Mouse (Mus musculus): ENCODE results near the gene Spdye4b. TPM values are rescaled to one million over a fixed set of nuclear protein-coding genes. Genes with fewer than 3 reads are reported as not detected.

Spdye4b gene
- not detected for total RNA-seq (2023)

DNA sequence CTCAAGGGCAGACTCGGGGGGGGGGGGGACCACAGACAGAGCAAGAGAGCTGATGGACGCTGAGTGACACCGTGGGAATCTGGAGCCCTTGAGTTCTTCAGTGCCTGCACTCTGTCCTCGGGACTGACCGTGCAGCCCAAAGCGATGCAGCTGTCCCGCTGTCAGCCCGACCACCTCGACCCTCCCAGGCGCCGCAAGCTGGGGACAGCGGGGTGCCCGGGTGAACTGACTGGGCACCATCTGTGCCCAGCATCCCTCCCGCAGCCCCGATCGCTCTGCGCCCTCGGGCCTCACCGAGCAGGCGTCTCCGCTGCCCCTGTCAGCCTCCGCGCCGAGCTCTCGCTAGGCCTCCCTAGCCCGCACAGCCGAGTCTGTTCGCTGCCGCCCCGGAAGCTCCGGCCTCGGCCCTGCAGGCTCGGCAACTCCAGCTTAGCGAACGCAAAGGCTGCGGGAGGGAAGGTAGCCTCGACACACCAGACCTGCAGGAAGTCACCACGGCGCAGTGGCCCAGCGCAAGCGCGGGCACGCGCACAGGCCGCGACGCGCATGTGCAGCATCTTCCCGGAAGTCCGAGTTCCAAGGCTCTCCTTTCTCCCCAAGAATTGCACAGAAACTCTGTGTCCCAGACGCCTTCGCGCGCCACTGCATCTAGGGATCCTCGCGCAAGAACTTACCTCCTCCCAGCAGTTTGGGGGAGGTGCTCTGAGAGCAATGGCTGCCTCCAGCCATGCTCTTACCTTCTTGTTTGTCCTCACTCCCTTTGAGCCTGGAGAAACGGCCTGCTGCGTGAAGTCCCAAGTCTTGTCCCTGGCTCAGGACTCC is at the start of gene Spdye4b, which contains the start of gene Rbak:
Gene Spdye4b, plus strand, starts transcription at position 763 of the 822 bp plus-strand sequence.
Gene Rbak, minus strand, starts transcription at position 521 of the 822 bp plus-strand sequence.

DNA sequence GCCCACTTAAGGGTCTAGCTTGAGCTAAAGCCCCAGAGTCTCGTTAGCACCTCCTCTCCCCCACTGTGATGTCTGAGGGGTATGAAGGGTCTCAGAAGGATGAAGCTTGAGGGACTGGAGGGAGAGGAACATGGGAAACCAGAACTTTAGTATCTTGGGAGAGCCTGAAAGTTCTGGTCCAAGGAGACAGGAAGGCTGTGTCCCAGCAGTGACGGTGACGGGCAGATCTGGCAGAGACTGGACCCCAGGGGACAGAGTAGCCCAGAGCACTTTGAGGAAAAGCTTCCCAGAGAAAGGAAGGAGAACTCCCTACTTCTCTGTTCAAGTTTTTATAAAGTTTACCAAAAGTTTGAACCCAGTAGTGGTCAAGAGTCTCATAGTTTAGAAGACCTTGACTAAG is 33.3 kb upstream of the Spdye4b start, which contains the start of gene Olfr718-ps1:
Gene Olfr718-ps1, minus strand, starts transcription at position 101 of the 400 bp plus-strand sequence.

DNA sequence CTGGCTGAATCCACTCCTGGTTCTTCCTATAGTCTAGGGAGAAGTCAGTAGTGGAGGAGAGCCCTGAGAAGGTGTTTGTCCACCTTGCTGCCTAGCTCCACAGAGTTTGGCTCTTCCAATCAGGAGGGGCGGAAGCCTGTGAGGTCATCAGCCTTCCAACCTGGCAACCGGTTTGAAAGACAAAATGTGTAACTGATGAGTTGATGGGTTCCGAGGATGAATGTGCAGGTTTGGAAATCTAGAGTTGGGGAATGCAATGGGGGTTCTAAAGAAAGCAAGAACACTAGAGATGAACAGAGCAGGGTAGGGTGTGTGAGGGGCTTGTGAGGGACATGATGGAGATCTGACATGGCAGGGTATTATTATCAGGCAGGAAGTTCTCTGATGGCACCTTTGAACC is 46.0 kb downstream of the Spdye4b start, which contains the start of gene Spdye4a:
Gene Spdye4a, minus strand, starts transcription at position 101 of the 400 bp plus-strand sequence.

DNA sequence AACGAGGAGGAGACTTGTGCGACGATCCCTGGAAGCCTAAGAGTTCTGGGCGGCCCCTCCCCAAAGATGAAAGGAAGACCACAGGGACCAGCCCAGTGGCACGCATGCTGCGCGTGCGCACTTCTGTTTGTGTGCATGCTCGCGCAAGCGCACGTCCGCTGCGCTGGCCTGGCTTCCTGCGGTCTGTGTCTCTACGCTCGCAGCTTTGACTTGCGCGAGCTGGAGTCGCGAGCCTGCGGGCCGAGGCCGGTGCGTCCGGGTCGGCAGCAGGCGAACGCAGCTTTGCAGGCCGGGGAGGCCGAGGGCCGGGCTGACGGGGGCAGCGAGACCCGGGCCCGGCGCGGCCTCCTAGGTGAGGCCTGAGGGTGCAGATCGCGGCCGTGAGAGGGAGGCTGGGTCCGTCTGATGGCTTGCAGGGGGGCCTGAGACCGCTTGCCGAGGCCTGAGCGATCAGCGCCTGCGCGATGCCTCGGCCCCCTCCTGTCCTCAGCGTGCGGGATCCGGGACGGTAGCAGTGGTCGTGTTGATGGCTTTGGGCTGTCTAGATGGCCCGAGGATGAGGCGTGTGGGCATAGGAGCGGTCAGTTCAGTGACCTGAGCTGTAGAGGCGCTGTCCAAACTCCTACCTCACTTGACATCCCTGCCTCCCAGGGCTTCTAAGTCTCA is 54.3 kb downstream of the Spdye4b start, which contains the start of gene Zfp12:
Gene Zfp12, plus strand, starts transcription at position 136 of the 666 bp plus-strand sequence.

Other genes starting within 250 kb of the Spdye4b start
- 1.9 TPM for gene Fscn1, start 220.7 kb upstream of the Spdye4b start, total RNA-seq (2023)
- 11.9 TPM for gene Rnf216, start 68.0 kb upstream of the Spdye4b start, total RNA-seq (2023)
- gene Olfr718-ps1, start 33.4 kb upstream of the Spdye4b start, total RNA-seq (2023): 0.12 TPM
- gene Rbak, start 242 bp upstream of the Spdye4b start, total RNA-seq (2023): 12.6 TPM
- not detected for gene Spdye4a, start 45.9 kb downstream of the Spdye4b start, total RNA-seq (2023)
- 41.9 TPM for gene Zfp12, start 54.1 kb downstream of the Spdye4b start, total RNA-seq (2023)
- 1.4 TPM for gene Zfp316, start 89.0 kb downstream of the Spdye4b start, total RNA-seq (2023)
- 0.86 TPM for gene Zfp853, start 112.6 kb downstream of the Spdye4b start, total RNA-seq (2023)
- 38.4 TPM for gene E130309D02Rik, start 134.3 kb downstream of the Spdye4b start, total RNA-seq (2023)
- 56.6 TPM for gene Zdhhc4, start 148.2 kb downstream of the Spdye4b start, total RNA-seq (2023)
- gene Grid2ip, start 176.3 kb downstream of the Spdye4b start, total RNA-seq (2023): not detected
- 26.5 TPM for gene Kdelr2, start 222.8 kb downstream of the Spdye4b start, total RNA-seq (2023)

Data from CD4-positive naive resting alpha-beta T cell, adult 57 days (primary cell).